Mouse (Mus musculus) liver, embryonic 14.5 days (tissue): ENCODE results near the gene Cox5b. TPM values are rescaled to one million over a fixed set of nuclear protein-coding genes. Genes with fewer than 3 reads are reported as not detected.

Experiments used
- ATAC-seq: fragments of 200-750 bp; cut with Nextera tagmentation; 2 replicates; pipeline ENCODE4 v1.8.0; 2017; ENCODE audit warnings: moderate number of reproducible peaks, mild to moderate bottlenecking, moderate library complexity; ENCODE audit not compliant: insufficient read depth
- DNase-seq, 3 experiments: peaks; one replicate each; pipeline ENCODE4 v3.0.0-alpha.2; 2012 to 2013; ENCODE audit warnings: low read depth in 3 of 3, low spot score in 3 of 3
- H3K27ac ChIP-seq: fragments of 300-500 bp; sonication (generic); 2 replicates; pipeline ENCODE4 v1.5.1; 2014; ENCODE audit warnings: moderate library complexity, mild to moderate bottlenecking, control low read depth, inconsistent platforms
- H3K27me3 ChIP-seq: fragments of 300-500 bp; sonication (generic); 2 replicates; pipeline ENCODE4 v1.6.1; 2014; ENCODE audit warnings: mild to moderate bottlenecking, low read length, moderate library complexity; ENCODE audit not compliant: control insufficient read depth, insufficient read depth
- H3K36me3 ChIP-seq: fragments of 300-500 bp; sonication (generic); replicated peaks from 2 replicates; pipeline ENCODE4 v1.6.1; 2014; ENCODE audit warnings: low read depth; ENCODE audit not compliant: control insufficient read depth, insufficient read depth
- H3K4me1 ChIP-seq, 2 experiments: fragments of 200-500 bp in 1 of 2; fragments of 300-500 bp in 1 of 2; sonication (generic) in 1 of 2; replicated peaks; 2 replicates each; pipeline ENCODE4 v1.6.1; 2012 to 2014; ENCODE audit warnings: antibody characterized with exemption in 1 of 2, inconsistent platforms in 1 of 2, low read length in 1 of 2; ENCODE audit not compliant: control insufficient read depth in 2 of 2, insufficient read depth in 2 of 2
- H3K4me2 ChIP-seq: fragments of 300-500 bp; sonication (generic); 2 replicates; pipeline ENCODE4 v1.6.1; 2014; ENCODE audit warnings: low read depth, mild to moderate bottlenecking, control low read depth, moderate library complexity
- H3K4me3 ChIP-seq, 2 experiments: fragments of 200-500 bp in 1 of 2; fragments of 300-500 bp in 1 of 2; sonication (generic) in 1 of 2; 2 replicates each; pipeline ENCODE4 v1.5.1; 2012 to 2014; ENCODE audit warnings: low read depth in 2 of 2, low read length in 2 of 2, mild to moderate bottlenecking in 2 of 2, control low read depth in 1 of 2, inconsistent platforms in 1 of 2, moderate library complexity in 1 of 2; ENCODE audit not compliant: insufficient read depth in 1 of 2
- H3K9ac ChIP-seq: fragments of 300-500 bp; sonication (generic); replicated peaks from 2 replicates; pipeline ENCODE4 v1.6.1; 2014; ENCODE audit warnings: mild to moderate bottlenecking, control low read depth, moderate library complexity
- H3K9me3 ChIP-seq: fragments of 300-500 bp; sonication (generic); 2 replicates; pipeline ENCODE4 v1.6.1; 2016; ENCODE audit warnings: low read length, mixed read lengths; ENCODE audit not compliant: control insufficient read depth
- CTCF ChIP-seq: IDR thresholded peaks from 2 replicates; pipeline ENCODE4 v1.5.1; 2016; ENCODE audit warnings: antibody characterized with exemption, low read depth, control low read depth
- EP300 ChIP-seq: IDR thresholded peaks from 2 replicates; pipeline ENCODE4 v1.6.1; 2016; ENCODE audit warnings: antibody characterized with exemption, low read depth
- WGBS: fragments of 180-500 bp; shearing (Covaris S2); extraction: QIAGEN DNeasy Blood & Tissue Kit; methylation state at CpG from one replicate; pipeline ENCODE4 v1.1.7; 2014; ENCODE audit not compliant: insufficient replicate concordance; 5-methylcytosine and 5-hydroxymethylcytosine counted together
- polyA plus RNA-seq, 2 experiments: library from polyadenylated mRNA; depleted of rRNA in 1 of 2; stranded (reverse) in 1 of 2; unstranded in 1 of 2; fragments of >200 nt; fragmentation: Nextera tagmentation in 1 of 2; extraction: Ambion mirVana in 1 of 2; gene quantifications; 2 replicates each; pipeline versions ENCODE4 v1.2.1 to v1.2.3; 2012 to 2014

Gene Cox5b
- polyA plus RNA-seq, 2 experiments = 292 to 515 TPM

DNA sequence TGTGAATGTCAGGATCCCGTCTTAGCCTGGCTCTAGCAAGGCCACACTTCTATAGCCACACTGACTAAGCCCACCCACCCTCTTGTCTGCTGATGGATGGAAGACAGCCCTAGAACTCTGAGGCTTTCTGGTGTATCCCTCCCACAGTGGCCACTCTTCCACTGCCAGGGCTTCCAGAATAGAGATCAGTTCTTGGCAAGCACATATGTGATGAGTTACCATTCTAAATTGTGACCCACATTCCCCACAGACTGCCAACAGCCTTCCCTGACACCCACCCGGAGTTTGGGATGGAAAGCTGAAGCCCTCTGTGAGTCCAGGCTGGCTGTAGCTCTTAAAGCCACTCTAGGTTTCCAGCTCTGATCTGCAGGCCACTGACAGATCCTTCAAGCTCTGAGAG, 15.9 kb downstream of the Cox5b start:
- TF ChIP-seq EP300 (no peak), CTCF (no peak)
- Histone ChIP-seq H3K9ac (no peak overlapping the region), H3K4me1 (peaks cover 6 to 15% of the 10 kb centered on the region in 2 experiments), H3K4me3 (no peak overlapping the region), H3K9me3 (no peaks in the 10 kb centered on the region), H3K27ac (no peak overlapping the region), H3K36me3 (peaks cover 19% of the 10 kb centered on the region), H3K4me2 (no peak overlapping the region), H3K27me3 (no peaks in the 10 kb centered on the region)
- ATAC-seq (no peak), DNase-seq (no peak)
- 69% methylated on average over 2 of the region's 2 CpGs for WGBS

DNA sequence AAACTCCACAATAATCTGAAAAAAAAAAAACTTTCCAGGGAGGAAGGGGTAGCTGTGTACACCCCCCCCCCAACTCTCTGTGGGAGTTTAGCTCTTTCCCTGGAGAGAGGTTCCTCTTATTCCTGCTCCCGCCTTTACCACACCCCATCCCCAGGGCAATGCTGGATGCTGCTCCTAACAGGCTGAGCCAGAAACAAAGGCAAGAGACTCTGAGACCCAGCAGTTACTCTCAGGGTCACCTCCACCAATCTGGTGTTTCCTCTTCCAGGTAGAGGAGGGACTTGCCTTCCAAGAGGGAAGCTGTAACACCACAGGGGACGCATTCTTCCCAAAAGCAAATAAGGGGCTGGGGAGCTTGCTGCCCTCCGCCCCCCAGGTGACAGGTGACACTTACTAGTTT, 16.5 kb downstream of the Cox5b start:
- 73% methylated on average over 3 of the region's 3 CpGs for WGBS

GRCm38 (mm10) chr1:36708626-36709025, 17.4 kb downstream of the Cox5b start:
- no peaks in the 10 kb centered on the region for H3K27me3 ChIP-seq
- H3K4me1 ChIP-seq = peaks cover 6 to 15% of the 10 kb centered on the region in 2 experiments
- H3K9ac ChIP-seq = peak overlapping the region; percentile 78
- 68% methylated on average over 1 of the region's 1 CpGs for WGBS
- H3K9me3 ChIP-seq = no peaks in the 10 kb centered on the region
- H3K4me2 ChIP-seq = peak overlapping the region; percentile 72
- TF ChIP-seq EP300 (no peak), CTCF (no peak)
- peaks cover 16% of the 10 kb centered on the region for H3K36me3 ChIP-seq
- H3K4me3 ChIP-seq = peak overlapping the region; percentile 70 to 84
- H3K27ac ChIP-seq = no peak overlapping the region; the same call in 1 of the 2 replicates
- DNase-seq = no peak
- ATAC-seq = no peak

More for the DNA sequence above, 16.5 kb downstream of the Cox5b start:
- peak overlapping the region; percentile 72; the same call in 1 of the 2 replicates for H3K4me2 ChIP-seq
- ATAC-seq (no peak), DNase-seq (no peak)
- no peak overlapping the region for H3K9ac ChIP-seq
- TF ChIP-seq EP300 (no peak), CTCF (no peak)
- no peak overlapping the region for H3K27ac ChIP-seq
- H3K9me3 ChIP-seq = no peaks in the 10 kb centered on the region
- H3K27me3 ChIP-seq = no peaks in the 10 kb centered on the region
- H3K36me3 ChIP-seq = peaks cover 16% of the 10 kb centered on the region
- H3K4me3 ChIP-seq = no peak overlapping the region
- H3K4me1 ChIP-seq = peaks cover 6 to 15% of the 10 kb centered on the region in 2 experiments

- DNase-seq = peak in 2 of 3 experiments; percentile 33 to 43
- Histone ChIP-seq H3K4me2 (peak overlapping the region; percentile 72), H3K36me3 (peaks cover 13% of the 10 kb centered on the region), H3K27ac (peak overlapping the region; percentile 28), H3K4me3 (peak overlapping the region; percentile 70 to 84), H3K27me3 (no peaks in the 10 kb centered on the region), H3K9ac (peak overlapping the region; percentile 78), H3K4me1 (peaks cover 6 to 15% of the 10 kb centered on the region in 2 experiments), H3K9me3 (no peaks in the 10 kb centered on the region)
- peak; percentile 65 for ATAC-seq
- no peak for TF ChIP-seq EP300
- peak; percentile 55 for TF ChIP-seq CTCF
- under 1% methylated on average over 33 of the region's 33 CpGs for WGBS
Measured at GRCm38 (mm10) chr1:36709055-36709853, 18.0 kb downstream of the Cox5b start.

- H3K4me3 ChIP-seq = peak within 1 kb of the TSS; percentile 70 to 84
- H3K9ac ChIP-seq = peak within 1 kb of the TSS; percentile 78
- peak within 1 kb of the TSS; percentile 28 for H3K27ac ChIP-seq
- no peaks in the 10 kb centered on the region for H3K27me3 ChIP-seq
- no peaks in the 10 kb centered on the region for H3K9me3 ChIP-seq
- H3K4me2 ChIP-seq = peak within 1 kb of the TSS; percentile 72
- H3K36me3 ChIP-seq = peaks cover 8% of the 10 kb centered on the region
- 0% methylated on average over 29 of the region's 29 CpGs for WGBS
- ATAC-seq (peak; percentile 98), DNase-seq (peak; percentile 95 to 96 (median 96))
- H3K4me1 ChIP-seq = peaks cover 6 to 15% of the 10 kb centered on the region in 2 experiments
- no peak for TF ChIP-seq EP300
- no peak for TF ChIP-seq CTCF
Measured at GRCm38 (mm10) chr1:36709854-36710280, 18.6 kb downstream of the Cox5b start, which contains the start of gene 4933424G06Rik. Gene 4933424G06Rik, plus strand, starts transcription at chr1:36710149.
